Mouse (Mus musculus): ENCODE results near the gene Ccdc7a. TPM values are rescaled to one million over a fixed set of nuclear protein-coding genes. Genes with fewer than 3 reads are reported as not detected.

Ccdc7a gene
- polyA plus RNA-seq, 1 experiment: not detected

GRCm38 (mm10) chr8:128727213-128727612 is 338.1 kb downstream of the Ccdc7a start:
- Histone ChIP-seq H3K9ac (ENCODE audit: low read depth, poor library complexity, severe bottlenecking) (no peak overlapping the region), H3K36me3 (ENCODE audit: control insufficient read depth, insufficient read depth, low read length, poor library complexity, severe bottlenecking) (peaks cover 59% of the 10 kb centered on the region), H3K4me3 (ENCODE audit: low read depth, low read length) (no peak overlapping the region), H3K27me3 (ENCODE audit: control insufficient read depth, insufficient read depth, low read length, poor library complexity, severe bottlenecking) (no peaks in the 10 kb centered on the region; the same call in 1 of the 2 replicates), H3K27ac (ENCODE audit: insufficient read depth, low read length) (no peak overlapping the region), H3K9me3 (replicated peaks; ENCODE audit: control insufficient read depth, insufficient read depth, low read length, poor library complexity, severe bottlenecking) (no peaks in the 10 kb centered on the region), H3K4me1 (ENCODE audit: control insufficient read depth, insufficient read depth, low read length) (no peaks in the 10 kb centered on the region)
- TF ChIP-seq CTCF (IDR thresholded peaks at IDR 0.05; ENCODE audit: low read depth, low read length): no peak
- TF ChIP-seq POLR2A (IDR thresholded peaks at IDR 0.05; ENCODE audit: insufficient read depth, low read length): no peak

GRCm38 (mm10) chr8:128724819-128725218 is 340.5 kb downstream of the Ccdc7a start:
- H3K36me3 ChIP-seq (ENCODE audit: control insufficient read depth, insufficient read depth, low read length, poor library complexity, severe bottlenecking): peaks cover 66% of the 10 kb centered on the region

DNA sequence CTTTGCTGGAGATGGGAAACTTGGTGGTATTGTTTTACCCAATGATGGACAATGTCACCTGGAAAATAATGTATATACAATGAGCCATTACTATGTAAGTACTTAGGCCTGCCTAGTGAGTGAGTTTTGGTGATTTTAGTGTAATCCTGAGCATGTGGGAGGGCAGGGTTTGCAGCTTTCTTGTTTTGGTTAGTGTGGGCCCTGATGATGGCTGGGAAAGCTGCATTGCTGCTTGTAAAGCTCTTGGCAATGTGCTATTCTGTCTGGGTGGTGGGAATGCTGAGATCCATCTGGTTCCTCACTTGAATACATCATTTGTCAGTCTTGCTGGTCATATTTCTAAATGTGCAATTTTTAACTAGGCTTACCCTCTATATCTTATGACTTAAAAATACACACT is 349.1 kb downstream of the Ccdc7a start:
- no peak overlapping the region for H3K9ac ChIP-seq (ENCODE audit: low read depth, poor library complexity, severe bottlenecking)
- no peak overlapping the region for H3K4me3 ChIP-seq (ENCODE audit: low read depth, low read length)
- H3K27ac ChIP-seq (ENCODE audit: insufficient read depth, low read length): no peak overlapping the region
- H3K27me3 ChIP-seq (ENCODE audit: control insufficient read depth, insufficient read depth, low read length, poor library complexity, severe bottlenecking): no peaks in the 10 kb centered on the region
- H3K9me3 ChIP-seq (replicated peaks; ENCODE audit: control insufficient read depth, insufficient read depth, low read length, poor library complexity, severe bottlenecking): no peaks in the 10 kb centered on the region
- H3K4me1 ChIP-seq (ENCODE audit: control insufficient read depth, insufficient read depth, low read length): no peaks in the 10 kb centered on the region
- no peak for TF ChIP-seq CTCF (IDR thresholded peaks at IDR 0.05; ENCODE audit: low read depth, low read length)
- TF ChIP-seq EP300 (IDR thresholded peaks at IDR 0.05; ENCODE audit: insufficient read depth, low read depth, low read length): no peak
- TF ChIP-seq POLR2A (IDR thresholded peaks at IDR 0.05; ENCODE audit: insufficient read depth, low read length): no peak
- peaks cover 76% of the 10 kb centered on the region for H3K36me3 ChIP-seq (ENCODE audit: control insufficient read depth, insufficient read depth, low read length, poor library complexity, severe bottlenecking)

More at GRCm38 (mm10) chr8:128724819-128725218, 340.5 kb downstream of the Ccdc7a start:
- H3K9ac ChIP-seq (ENCODE audit: low read depth, poor library complexity, severe bottlenecking): no peak overlapping the region
- no peaks in the 10 kb centered on the region for H3K27me3 ChIP-seq (ENCODE audit: control insufficient read depth, insufficient read depth, low read length, poor library complexity, severe bottlenecking)
- no peak overlapping the region for H3K4me3 ChIP-seq (ENCODE audit: low read depth, low read length)
- no peaks in the 10 kb centered on the region for H3K9me3 ChIP-seq (replicated peaks; ENCODE audit: control insufficient read depth, insufficient read depth, low read length, poor library complexity, severe bottlenecking)
- TF ChIP-seq POLR2A (IDR thresholded peaks at IDR 0.05; ENCODE audit: insufficient read depth, low read length) (no peak), CTCF (IDR thresholded peaks at IDR 0.05; ENCODE audit: low read depth, low read length) (peak; percentile 21), EP300 (IDR thresholded peaks at IDR 0.05; ENCODE audit: insufficient read depth, low read depth, low read length) (no peak)
- H3K4me1 ChIP-seq (ENCODE audit: control insufficient read depth, insufficient read depth, low read length): no peaks in the 10 kb centered on the region
- H3K27ac ChIP-seq (ENCODE audit: insufficient read depth, low read length): no peak overlapping the region

DNA sequence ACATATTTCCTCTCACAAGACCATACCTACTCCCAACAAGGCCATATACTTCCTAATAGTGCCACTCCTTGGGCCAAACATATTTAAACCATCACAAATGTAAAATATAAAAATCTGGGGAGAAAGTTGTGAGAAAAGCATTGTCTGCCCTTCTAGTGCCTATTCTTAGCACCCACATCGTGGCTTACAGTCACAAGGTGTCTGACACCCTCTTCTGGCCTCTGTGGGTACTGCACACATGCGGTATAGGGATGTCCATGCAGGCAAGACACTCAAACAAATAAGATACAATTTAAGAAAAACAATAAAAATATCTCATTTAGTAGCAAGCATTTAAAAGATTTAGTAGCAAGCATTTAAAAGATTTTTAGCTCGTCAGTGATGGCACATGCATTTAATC is 356.1 kb downstream of the Ccdc7a start:
- Histone ChIP-seq H3K36me3 (ENCODE audit: control insufficient read depth, insufficient read depth, low read length, poor library complexity, severe bottlenecking) (peaks cover 48% of the 10 kb centered on the region), H3K4me1 (ENCODE audit: control insufficient read depth, insufficient read depth, low read length) (no peaks in the 10 kb centered on the region), H3K9ac (ENCODE audit: low read depth, poor library complexity, severe bottlenecking) (no peak overlapping the region), H3K4me3 (ENCODE audit: low read depth, low read length) (no peak overlapping the region), H3K27ac (ENCODE audit: insufficient read depth, low read length) (no peak overlapping the region), H3K9me3 (replicated peaks; ENCODE audit: control insufficient read depth, insufficient read depth, low read length, poor library complexity, severe bottlenecking) (no peaks in the 10 kb centered on the region), H3K27me3 (ENCODE audit: control insufficient read depth, insufficient read depth, low read length, poor library complexity, severe bottlenecking) (no peaks in the 10 kb centered on the region)
- no peak for TF ChIP-seq POLR2A (IDR thresholded peaks at IDR 0.05; ENCODE audit: insufficient read depth, low read length)
- TF ChIP-seq CTCF (IDR thresholded peaks at IDR 0.05; ENCODE audit: low read depth, low read length): peak; percentile 79
- TF ChIP-seq EP300 (IDR thresholded peaks at IDR 0.05; ENCODE audit: insufficient read depth, low read depth, low read length): no peak

- no peaks in the 10 kb centered on the region for H3K9me3 ChIP-seq (replicated peaks; ENCODE audit: control insufficient read depth, insufficient read depth, low read length, poor library complexity, severe bottlenecking)
- H3K27me3 ChIP-seq (ENCODE audit: control insufficient read depth, insufficient read depth, low read length, poor library complexity, severe bottlenecking): no peaks in the 10 kb centered on the region
- H3K27ac ChIP-seq (ENCODE audit: insufficient read depth, low read length): no peak overlapping the region
- no peak overlapping the region for H3K9ac ChIP-seq (ENCODE audit: low read depth, poor library complexity, severe bottlenecking)
- TF ChIP-seq EP300 (IDR thresholded peaks at IDR 0.05; ENCODE audit: insufficient read depth, low read depth, low read length) (no peak), CTCF (IDR thresholded peaks at IDR 0.05; ENCODE audit: low read depth, low read length) (no peak), POLR2A (IDR thresholded peaks at IDR 0.05; ENCODE audit: insufficient read depth, low read length) (no peak)
- no peaks in the 10 kb centered on the region for H3K4me1 ChIP-seq (ENCODE audit: control insufficient read depth, insufficient read depth, low read length)
- H3K4me3 ChIP-seq (ENCODE audit: low read depth, low read length): no peak overlapping the region
- peaks cover 15% of the 10 kb centered on the region for H3K36me3 ChIP-seq (ENCODE audit: control insufficient read depth, insufficient read depth, low read length, poor library complexity, severe bottlenecking)
These were observed 360.5 kb downstream of the Ccdc7a start for GRCm38 (mm10) chr8:128704836-128705235.

DNA sequence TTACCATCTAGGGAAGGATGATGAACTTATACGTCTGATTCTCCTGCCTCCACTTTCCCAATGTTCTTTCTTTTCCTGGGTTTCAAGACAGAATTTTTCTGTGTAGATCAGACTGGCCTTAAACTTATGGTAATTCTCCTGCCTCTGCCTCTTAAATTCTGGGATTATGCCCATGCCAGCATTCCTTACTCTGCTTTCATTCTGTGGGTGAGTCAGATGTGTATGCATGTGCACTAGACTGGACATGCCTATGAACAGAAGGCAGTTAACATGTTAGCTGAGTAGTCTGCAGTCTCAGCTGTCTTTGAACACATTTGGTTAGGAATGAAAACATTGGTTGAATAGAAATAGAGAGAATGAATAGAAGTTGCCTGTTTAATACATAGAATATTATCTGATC is 360.9 kb downstream of the Ccdc7a start:
- Histone ChIP-seq H3K9ac (ENCODE audit: low read depth, poor library complexity, severe bottlenecking) (no peak overlapping the region), H3K4me3 (ENCODE audit: low read depth, low read length) (no peak overlapping the region), H3K4me1 (ENCODE audit: control insufficient read depth, insufficient read depth, low read length) (no peaks in the 10 kb centered on the region), H3K9me3 (replicated peaks; ENCODE audit: control insufficient read depth, insufficient read depth, low read length, poor library complexity, severe bottlenecking) (no peaks in the 10 kb centered on the region), H3K27ac (ENCODE audit: insufficient read depth, low read length) (no peak overlapping the region), H3K27me3 (ENCODE audit: control insufficient read depth, insufficient read depth, low read length, poor library complexity, severe bottlenecking) (no peaks in the 10 kb centered on the region), H3K36me3 (ENCODE audit: control insufficient read depth, insufficient read depth, low read length, poor library complexity, severe bottlenecking) (peaks cover 15% of the 10 kb centered on the region)
- TF ChIP-seq CTCF (IDR thresholded peaks at IDR 0.05; ENCODE audit: low read depth, low read length) (no peak), POLR2A (IDR thresholded peaks at IDR 0.05; ENCODE audit: insufficient read depth, low read length) (no peak), EP300 (IDR thresholded peaks at IDR 0.05; ENCODE audit: insufficient read depth, low read depth, low read length) (no peak)

Data from ES-Bruce4 (cell line).